Mouse (Mus musculus): ENCODE data around the gene Gm20481.
"Not testable (repeated sequence)": the region's sequence is repeated elsewhere in the genome, so short reads cannot be mapped to it uniquely, and the experiment has no call there.

Gene Gm20481

DNA sequence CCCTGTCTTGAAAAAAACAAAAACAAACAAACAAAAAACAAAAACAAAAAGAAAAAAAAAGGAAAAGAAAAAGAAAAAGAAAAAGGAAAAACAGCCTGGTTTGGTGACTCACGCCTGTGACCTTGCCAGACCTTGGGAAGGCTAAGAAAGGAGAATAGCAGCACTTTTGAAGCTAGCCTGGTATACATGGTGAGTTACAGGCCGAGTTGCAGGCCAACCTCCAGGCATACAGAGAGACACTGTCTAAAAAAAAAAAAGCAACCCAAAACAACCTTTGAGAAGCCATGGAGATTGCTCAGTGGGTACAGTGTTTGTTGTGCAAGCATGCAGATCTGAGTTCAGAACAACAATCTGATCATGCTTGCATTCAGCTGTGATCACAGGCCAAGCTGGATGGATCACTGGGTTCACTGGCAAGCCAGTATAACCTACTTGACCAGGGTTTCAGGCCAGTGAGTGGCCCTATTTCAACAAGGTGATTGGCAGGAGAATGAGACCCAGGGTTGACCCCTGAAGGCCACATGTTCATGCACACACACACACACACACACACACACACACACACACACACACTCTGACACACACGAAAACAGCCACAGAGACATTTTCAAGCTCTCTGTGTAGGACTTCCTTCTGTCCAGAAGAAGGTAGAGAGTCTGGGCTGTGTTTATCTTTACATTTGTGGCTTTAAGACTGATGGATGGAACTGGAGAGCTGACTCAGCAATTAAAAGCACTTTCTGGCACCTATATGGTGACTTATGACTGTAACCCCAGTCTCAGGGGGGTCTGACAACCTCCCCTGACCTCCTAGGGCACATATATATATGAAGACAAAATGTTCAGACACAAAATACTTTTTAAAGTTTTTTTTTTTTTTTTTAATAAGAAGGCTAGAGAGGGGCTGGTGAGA lies 6.1 kb downstream of the Gm20481 start:
- DNase-seq (ENCODE audit: low spot score): no peak

DNA sequence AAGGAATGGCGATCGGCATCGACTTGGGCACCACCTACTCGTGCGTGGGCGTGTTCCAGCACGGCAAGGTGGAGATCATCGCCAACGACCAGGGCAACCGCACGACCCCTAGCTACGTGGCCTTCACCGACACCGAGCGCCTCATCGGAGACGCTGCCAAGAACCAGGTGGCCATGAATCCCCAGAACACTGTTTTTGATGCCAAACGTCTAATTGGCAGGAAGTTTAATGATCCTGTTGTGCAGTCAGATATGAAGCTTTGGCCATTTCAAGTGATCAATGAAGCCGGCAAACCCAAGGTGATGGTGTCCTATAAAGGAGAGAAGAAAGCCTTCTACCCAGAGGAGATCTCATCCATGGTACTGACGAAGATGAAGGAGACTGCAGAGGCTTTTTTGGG lies 7.3 kb downstream of the Gm20481 start:
- no peak for DNase-seq (ENCODE audit: low spot score)

DNA sequence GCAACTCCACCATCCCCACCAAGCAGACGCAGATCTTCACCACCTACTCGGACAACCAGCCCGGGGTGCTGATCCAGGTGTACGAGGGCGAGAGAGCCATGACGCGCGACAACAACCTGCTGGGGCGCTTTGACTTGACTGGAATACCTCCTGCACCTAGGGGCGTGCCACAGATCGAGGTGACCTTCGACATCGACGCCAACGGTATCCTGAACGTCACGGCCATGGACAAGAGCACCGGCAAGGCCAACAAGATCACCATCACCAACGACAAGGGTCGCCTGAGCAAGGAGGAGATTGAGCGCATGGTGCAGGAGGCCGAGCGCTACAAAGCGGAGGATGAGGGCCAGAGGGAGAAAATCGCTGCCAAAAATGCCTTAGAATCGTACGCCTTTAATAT lies 8.5 kb downstream of the Gm20481 start:
- no peak for DNase-seq (ENCODE audit: low spot score)

DNA sequence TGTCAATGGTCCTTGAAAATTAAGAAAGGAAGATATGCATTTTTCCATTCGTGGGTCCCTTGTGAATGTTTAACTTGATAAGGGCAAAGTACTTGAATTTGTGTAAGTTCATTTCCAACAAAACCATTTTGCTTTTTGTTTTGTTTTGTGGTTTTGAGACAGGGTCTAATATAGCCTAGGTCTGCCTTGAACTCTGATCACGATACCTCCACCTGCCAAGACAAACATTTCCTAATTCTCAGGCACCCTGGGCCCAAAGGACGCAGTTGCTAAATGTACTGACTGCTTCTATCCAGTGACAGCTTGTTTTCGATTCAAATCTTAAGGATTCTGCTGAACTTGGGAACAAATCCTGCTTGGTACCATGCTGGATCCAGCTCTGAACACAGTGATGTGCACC lies 9.9 kb downstream of the Gm20481 start:
- no peak for DNase-seq (ENCODE audit: low spot score)

DNA sequence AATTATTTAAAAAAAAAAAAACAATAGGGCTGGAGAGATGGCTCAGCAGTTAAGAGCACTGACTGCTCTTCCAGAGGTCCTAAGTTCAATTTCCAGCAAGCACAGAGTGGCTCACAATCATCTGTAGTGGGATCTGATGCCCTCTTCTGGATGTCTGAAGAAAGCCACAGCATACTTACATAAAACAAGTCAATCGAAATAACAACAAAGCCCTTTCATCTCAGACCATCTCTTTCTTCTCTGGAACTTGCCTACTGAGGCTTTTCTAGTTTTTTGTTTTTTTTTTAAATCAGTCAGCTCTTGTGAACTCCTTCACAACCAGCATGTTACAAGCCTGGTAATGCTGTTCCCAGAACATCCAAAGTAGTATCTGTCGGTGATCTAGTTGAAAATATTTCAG lies 10.9 kb downstream of the Gm20481 start:
- no peak for DNase-seq (ENCODE audit: low spot score)

DNA sequence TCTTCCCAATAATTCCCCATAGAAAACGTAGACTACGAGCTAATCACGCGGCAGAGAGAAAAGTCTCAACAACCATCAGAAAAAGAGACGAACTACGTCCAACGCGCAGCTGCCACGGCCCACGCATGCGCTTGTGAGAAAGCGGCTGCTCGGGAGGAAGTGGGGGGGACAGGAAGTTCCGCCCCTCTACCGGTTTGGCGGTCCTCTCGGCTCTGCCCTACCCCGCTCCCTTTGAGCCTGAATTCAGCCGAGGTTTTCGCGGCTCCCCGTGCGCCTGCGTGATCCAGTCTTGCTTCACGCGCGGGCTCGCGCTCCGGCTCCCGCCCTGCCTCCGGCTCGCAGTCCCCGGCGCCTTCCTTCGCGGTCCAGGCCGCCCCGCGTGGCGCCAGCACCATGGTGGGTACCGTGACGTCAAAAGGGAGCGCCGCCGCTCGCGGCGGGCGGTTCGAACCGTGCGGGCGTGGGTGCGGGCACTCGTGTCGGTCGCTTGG lies 12.0 kb downstream of the Gm20481 start, which contains the start of gene Lsm2:
Lsm2 (plus strand) TSS at position 173 of the 491 bp plus-strand sequence.
- DNase-seq (ENCODE audit: low spot score): peak; percentile 87

DNA sequence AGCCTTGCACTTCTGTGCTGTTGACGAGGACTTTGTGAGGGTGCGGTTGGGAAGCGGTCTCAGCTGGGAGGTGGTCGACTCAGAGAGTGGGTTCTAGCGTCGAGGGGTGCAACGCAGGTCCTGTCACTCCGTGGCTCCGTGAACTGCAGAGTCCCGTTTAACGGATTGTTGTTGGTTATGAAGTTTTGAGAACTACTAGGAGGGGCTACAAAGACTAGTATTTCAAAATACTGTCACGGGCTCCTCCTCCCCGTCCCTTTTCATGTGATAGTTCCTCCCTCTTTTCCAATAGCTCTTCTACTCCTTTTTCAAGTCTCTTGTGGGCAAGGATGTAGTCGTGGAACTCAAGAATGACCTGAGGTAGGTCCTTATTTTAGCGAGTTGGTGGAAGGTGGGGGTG lies 12.6 kb downstream of the Gm20481 start:
- no peak for DNase-seq (ENCODE audit: low spot score)

DNA sequence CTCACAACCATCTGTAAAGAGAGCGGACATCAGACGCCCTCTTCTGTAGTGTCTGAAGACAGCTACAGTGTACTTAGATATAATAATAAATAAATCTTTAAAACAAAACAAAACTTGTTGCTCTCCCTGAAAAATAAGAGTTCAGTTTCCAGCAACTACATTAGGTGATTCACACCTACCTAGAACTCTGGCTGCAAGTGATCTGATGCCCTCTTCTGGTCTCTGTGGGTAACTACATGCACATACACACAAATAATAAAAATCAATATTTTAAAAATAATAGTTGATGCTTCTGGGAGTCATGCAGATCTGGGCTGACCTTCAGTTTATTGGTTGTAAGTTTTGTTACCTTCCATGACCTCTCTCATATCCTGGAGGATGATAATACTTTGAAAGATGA lies 14.5 kb downstream of the Gm20481 start:
- no peak for DNase-seq (ENCODE audit: low spot score)

DNA sequence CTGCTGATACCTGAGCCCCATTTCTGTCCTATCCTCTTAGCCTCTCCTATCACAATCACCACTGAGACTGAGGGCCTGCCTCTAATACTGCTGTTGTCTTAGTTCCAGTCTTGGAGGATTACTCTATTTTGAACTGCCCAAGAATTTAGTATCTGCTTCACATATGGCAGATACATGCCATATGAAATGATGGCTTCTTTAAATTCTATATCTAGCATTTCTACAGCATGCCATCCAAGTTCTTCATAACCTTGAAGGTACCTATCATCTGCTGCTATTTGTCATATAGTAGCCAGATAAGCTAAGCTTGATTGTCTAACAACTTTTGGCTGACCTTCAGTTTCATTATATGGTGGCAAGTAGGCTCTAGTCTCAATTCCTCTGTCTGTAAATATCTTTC lies 25.0 kb downstream of the Gm20481 start:
- DNase-seq (ENCODE audit: low spot score): no peak

DNA sequence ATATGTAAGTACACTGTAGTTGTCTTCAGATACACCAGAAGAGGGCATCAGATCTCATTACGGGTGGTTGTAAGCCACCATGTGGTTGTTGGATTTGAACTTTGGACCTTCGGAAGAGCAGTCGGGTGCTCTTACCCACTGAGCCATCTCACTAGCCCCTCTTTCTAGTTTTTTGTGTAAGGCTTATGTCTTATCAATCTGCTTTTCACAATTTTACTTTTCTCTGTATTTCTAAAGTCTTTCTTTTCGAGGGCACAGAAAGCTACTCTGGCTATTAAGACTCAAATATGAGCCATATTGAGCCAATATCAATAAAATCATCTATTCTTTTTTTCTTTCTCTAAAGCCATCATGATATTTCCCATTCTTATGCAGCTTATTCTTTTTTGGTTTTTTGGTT lies 25.5 kb downstream of the Gm20481 start:
- DNase-seq (ENCODE audit: low spot score): not testable (repeated sequence)

DNA sequence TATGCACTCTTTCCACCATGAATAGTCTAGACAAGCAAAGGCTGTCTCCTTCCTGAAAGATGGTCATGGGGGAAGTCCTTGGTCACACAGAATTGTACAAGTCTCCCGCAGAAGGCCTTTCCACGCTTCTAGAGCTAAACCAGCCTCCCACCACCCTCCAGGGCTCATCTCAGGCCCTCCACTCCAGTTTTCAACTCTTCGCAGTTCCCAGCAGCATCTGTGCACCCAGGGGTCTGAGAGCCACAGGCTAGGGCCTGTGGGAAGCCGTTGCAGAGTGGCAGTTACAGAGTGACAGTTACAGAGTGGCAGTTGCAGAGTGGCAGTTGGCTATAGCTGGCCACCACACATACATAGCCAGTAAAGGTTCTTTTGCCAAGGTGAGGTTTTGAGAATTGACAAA lies 26.2 kb downstream of the Gm20481 start:
- DNase-seq (ENCODE audit: low spot score): not testable (repeated sequence)

DNA sequence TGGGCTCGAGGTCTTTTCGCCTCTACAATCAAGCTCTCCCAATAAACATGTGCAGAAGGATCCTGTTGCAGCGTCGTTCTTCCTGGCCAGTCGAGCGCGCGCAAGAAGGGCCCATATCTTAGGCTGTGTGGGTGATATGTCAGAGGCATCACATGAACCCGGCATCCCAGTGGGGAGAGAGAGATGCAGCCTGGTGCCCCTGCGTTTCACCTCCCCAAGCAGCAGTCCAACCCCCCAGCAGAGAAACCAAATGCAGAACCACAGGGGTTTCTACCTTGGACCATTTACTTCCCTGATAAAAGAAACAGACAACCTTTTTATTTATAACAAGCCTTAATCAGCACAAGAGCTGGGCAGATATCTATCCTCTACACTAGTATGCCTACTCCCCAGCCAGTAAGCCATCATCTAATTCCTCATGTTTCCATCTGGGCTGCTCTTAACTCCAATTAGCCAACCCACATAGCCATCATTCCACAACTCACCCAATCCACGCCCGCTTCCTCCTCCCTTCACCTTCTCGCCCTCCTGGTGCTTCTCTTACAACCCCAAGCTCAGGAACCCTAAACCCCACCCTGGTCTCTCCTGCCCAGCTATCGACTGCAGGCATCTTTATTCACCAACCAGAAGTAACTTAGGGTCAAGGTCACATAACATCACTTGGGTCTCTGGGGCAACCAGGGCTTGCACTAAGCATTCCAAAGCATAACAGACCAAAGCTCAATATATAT lies 26.9 kb downstream of the Gm20481 start:
- DNase-seq (ENCODE audit: low spot score): no peak

DNA sequence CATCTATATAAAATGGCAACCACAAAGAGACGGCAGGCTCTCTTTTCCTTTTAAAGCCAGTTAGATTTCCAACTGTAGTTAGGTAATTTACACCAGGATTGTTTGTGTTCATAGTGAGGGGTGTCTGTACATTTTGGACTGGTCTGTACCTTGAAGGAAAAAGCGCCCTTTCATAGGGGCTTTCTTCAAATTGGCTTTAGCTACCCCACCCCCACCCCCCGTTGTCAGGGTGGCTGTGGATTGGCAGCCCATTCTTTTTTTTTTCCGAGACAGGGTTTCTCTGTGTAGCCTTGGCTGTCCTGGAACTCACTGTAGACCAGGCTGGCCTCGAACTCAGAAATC lies 27.4 kb downstream of the Gm20481 start:
- no peak for DNase-seq (ENCODE audit: low spot score)

DNA sequence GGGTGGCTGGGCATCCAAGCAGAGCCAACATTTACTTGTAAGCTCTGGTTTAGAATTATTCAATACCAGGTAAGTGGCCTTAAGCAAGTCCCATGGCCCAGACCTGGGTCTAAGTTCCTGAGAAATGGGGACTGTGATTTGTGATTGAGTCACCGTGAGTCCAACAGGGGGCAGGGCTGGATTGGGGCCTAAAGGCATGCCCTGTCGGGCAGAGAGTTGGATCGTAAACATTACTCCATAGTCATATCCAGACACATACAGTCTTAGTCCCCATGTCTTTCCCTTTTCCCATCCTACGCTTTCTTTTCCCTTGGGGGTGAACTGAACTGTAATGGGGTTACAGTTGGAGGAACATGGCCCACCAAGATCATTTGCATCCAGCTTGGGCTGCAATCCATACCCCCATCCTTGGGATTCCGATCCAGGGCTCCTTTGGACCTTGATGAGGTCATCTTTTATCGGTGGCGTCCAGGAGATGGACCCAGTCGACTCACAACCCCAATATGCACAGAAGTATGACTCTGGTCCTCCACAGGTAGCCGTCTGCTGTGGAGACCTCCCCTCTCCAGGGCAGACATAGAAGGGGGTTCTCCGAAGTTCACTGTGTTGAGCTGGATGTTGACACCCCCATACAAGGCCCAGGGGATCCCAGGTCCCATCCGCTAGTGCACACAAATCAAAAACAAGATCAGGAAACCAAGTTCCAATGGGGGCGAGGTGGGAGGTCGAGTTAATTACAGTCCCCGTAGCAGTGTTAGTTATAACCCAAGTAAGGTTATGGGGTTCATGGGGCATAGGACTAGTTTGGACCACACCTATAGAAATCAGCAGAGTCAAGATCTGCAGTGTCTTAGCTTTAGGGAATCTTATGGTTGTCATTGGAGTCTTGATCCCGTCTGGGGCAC lies 29.1 kb downstream of the Gm20481 start:
- DNase-seq (ENCODE audit: low spot score): no peak

DNA sequence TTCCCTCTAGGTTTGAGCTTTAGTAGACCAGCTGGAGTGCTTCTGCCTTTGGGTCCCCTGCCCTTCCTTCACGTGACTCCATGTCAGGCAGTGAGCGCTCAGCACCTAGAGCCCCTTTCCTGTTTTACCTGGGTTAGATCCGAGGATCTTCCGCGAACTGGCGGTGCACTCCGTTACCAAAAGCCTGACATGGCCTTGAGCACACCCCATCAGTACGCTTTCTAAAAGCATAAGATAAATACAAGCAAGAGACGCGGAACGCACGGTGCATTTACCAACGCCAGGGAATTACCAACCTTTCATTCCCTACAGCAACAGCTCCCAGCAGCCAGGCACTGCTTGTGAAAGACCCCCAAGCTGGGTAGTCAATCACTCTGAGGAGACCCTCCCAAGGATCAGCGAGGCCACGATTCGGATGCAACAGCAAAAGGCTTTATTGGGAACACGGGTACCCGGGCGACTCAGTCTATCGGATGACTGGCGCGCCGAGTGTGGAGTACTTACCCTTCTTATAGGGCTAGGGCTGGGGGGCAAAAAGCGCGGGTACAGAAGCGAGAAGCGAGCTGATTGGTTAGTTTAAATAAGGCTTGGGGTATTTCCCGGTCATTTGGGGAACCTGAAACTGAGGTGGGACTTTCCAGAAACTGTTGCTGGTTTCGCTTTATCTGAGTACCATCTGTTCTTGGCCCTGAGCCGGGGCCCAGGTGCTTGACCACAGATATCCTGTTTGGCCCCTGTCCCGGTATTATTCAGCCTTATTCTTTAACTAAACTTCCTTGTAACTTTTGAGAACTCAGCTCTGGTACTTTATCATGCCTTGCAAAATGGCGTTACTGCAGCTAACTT lies 30.4 kb downstream of the Gm20481 start:
- not testable (repeated sequence) for DNase-seq (ENCODE audit: low spot score)

DNA sequence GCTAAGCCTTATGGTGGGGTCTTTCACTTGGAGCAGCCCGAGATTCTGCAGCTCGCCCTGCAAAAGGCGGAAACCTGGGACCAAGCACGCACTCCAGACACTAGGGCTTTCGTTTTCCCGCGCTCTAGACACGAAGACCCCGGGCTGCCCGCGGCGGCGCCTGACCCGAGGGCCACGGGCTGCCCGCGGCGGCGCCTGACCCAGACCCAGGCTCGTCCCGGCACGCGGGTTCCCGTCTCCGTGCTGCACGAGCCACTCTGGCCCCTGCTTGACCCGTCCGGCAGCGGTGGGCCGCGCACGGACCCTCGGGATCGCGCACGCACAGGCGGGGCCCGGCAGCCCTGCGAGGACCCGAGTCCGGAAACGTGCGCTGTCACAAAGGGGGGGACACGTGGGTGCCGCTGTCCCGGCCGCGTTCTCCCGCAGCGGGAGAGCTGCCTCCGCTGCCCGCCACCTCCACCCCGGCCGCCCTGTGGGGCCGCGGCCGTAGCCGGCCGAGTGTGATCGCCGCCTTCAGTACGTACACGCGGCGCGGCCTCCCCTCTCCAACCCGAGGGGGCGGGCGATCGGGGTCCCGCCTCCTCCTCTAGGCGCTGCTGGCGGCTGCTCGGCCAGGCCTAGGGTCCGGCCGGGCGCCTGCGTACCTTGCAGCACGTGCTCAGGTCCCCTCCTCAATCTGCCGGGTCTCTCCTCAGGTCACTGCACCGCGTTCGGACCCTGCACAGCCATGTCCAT lies 31.2 kb downstream of the Gm20481 start, which contains the start of gene Vars:
Vars (plus strand) TSS at position 271 of the 735 bp plus-strand sequence.
- peak; percentile 86 for DNase-seq (ENCODE audit: low spot score)

DNA sequence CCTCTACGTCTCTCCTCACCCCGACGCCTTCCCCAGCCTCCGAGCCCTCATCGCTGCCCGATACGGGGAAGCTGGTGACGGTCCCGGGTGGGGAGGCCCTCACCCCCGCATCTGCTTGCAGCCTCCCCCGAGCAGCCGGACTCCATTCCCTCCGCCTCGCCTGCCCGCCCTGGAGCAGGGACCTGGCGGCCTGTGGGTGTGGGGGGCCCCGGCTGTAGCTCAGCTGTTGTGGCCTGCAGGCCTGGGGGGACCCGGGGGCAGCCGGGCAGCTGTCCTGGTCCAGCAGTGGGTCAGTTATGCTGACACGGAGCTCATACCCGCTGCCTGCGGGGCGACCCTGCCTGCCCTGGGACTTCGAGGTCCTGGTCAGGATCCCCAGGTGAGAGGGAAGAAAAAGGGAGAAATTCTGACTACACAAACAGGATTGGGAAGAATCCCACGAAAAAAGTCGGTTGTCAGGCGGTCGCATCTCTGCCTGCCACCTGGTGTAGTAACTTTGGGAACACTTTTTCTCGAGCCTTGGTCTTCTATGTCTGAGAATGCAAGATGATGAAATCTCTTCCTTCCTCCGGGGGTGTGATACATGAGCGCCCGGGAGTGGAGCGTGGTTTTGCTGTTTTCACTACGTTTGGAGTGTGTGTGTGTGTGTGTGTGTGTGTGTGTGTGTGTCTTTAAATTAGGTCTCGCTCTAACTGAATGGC lies 31.9 kb downstream of the Gm20481 start:
- DNase-seq (ENCODE audit: low spot score): no peak

DNA sequence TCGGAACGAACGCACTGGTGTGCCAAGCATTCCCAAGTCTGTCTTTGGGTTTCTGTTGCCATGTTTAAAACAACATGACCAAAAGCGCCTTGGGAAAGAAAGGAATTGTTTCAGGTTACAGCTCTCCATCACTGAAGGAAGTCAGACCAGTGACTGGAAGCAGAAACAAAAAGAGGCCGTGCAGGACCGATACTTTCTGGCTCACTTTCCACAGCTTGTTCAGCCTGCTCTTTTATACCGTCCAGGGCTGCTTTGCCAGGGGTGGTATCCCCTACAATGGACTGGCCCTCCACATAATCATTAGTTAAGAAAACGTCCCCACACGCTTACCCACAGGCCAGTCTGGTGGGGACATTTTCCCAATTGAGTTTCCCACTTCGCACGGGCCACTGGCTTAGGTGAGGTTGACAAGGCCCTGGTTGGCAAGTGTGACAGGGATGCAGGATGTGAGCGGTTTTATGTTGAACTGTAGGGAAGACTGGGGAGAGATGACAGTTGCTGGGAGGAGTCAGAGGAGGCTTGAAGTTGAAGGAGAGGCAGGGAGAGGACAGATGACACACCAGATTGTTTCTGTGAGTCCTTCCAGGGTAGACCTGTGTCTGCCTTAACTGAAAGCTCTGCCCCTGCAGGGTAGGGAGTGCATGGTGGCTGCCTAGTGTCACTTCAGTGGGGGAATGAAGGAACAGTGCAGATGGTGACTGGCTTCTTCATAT lies 32.6 kb downstream of the Gm20481 start:
- no peak for DNase-seq (ENCODE audit: low spot score)
